Mouse (Mus musculus) ovary, adult 10 weeks (tissue): ENCODE results near the gene Gm20854. TPM values are rescaled to one million over a fixed set of nuclear protein-coding genes. Genes with fewer than 3 reads are reported as not detected.

ENCODE experiments used
- polyA plus RNA-seq: library from polyadenylated mRNA; stranded (reverse); fragments of 350-450 nt; fragmentation: Illumina TruSeq; extraction: RNeasy Lipid Tissue Mini Kit (QIAGEN cat#74804); gene quantifications from one replicate; pipeline ENCODE4 v1.2.3, GENCODE M21; 2014

Gene Gm20854
- not detected for polyA plus RNA-seq

DNA sequence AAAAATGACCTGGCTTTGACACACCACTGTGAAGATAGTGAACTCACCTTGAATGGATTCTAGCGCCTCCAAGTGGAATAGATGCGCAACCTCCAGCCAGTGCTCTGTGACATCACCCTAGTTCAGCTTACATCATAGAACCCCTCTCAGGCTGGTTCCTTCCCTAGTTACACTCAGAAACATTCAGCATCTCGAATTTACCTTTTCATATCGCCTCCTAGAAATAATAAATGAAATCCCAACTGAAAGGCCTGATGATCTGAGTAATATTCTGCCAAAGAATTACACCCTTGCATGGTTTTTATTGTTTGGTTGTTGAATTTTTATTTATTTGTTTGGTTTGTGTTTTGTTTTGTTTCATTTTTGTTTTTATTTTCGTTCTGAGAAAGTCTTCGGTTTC, at the start of gene Gm20854:
Gene Gm20854 (minus strand): TSS at position 101 of the 400 bp plus-strand sequence.

